In genomic region chr8:123808671-123809070, GRCm38 (mm10) we compare ENCODE assay signal across 21 mouse cellular contexts. TPM values are rescaled to one million over a fixed set of nuclear protein-coding genes. Genes with fewer than 3 reads are reported as not detected.
DNase-seq lines count a peak whose midpoint lies in the region; ATAC-seq and TF ChIP-seq lines count a peak whose summit lies in the region.
"Had no signal": no experiment of that assay in that cellular context is flagged by ENCODE, and none has a peak within 500 bp of the region (broad histone marks: within the 10 kb centered on the region; RNA-seq: fewer than 3 reads in every experiment).

No protein-coding gene starts in this region.

- DNase-seq in midbrain, embryonic 11.5 days (ENCODE audit: low spot score, missing footprints), result peak; percentile 75
- no peak for DNase-seq in midbrain, embryonic 14.5 days
- DNase-seq in liver, embryonic 11.5 days (ENCODE audit: low spot score), result no peak
- DNase-seq in left cerebral cortex, adult 11 months (ENCODE audit: low spot score), result no peak
- DNase-seq in kidney, adult 8-10 months, result no peak
- no peak for DNase-seq in cerebellum, adult 2 months
- DNase-seq: adrenal gland, adult 2 months; adrenal gland, postnatal 14 days; cerebellum, adult 11 months; cerebellum, adult 8-10 months; cerebellum, postnatal 10 days; gastrocnemius, postnatal 25 days; heart, adult 18-20 months; heart, postnatal 14 days; heart, postnatal 4 days had no signal

- TF ChIP-seq CTCF in cerebellum, adult 2 months (IDR thresholded peaks at IDR 0.05; ENCODE audit: borderline replicate concordance, insufficient read depth, low read depth, low read length), result no peak

- no peaks in the 10 kb centered on the region for H3K36me3 ChIP-seq in midbrain, embryonic 11.5 days (ENCODE audit: control insufficient read depth, insufficient read depth, low read length)
- H3K36me3 ChIP-seq in midbrain, embryonic 14.5 days (ENCODE audit: control insufficient read depth, insufficient read depth, low read length), result no peaks in the 10 kb centered on the region
- no peaks in the 10 kb centered on the region for H3K36me3 ChIP-seq in liver, embryonic 11.5 days (ENCODE audit: control insufficient read depth, insufficient read depth, low read length)
- H3K36me3 ChIP-seq in liver, embryonic 15.5 days (replicated peaks), result no peaks in the 10 kb centered on the region
- H3K36me3 ChIP-seq: heart, embryonic 13.5 days; hindbrain, embryonic 15.5 days had no signal

- no peaks in the 10 kb centered on the region for H3K9me3 ChIP-seq in midbrain, embryonic 11.5 days (ENCODE audit: control insufficient read depth, low read length)
- no peaks in the 10 kb centered on the region for H3K9me3 ChIP-seq in midbrain, embryonic 14.5 days (ENCODE audit: control insufficient read depth, low read length)
- H3K9me3 ChIP-seq in liver, embryonic 11.5 days (ENCODE audit: control insufficient read depth, low read length), result no peaks in the 10 kb centered on the region
- H3K9me3 ChIP-seq in liver, embryonic 15.5 days (replicated peaks), result no peaks in the 10 kb centered on the region
- H3K9me3 ChIP-seq: forebrain, embryonic 10.5 days; heart, embryonic 13.5 days; hindbrain, embryonic 15.5 days had no signal

- H3K27me3 ChIP-seq in midbrain, embryonic 11.5 days (ENCODE audit: control insufficient read depth, insufficient read depth, low read length), result no peaks in the 10 kb centered on the region
- no peaks in the 10 kb centered on the region for H3K27me3 ChIP-seq in midbrain, embryonic 14.5 days (ENCODE audit: control insufficient read depth, insufficient read depth, low read length)
- H3K27me3 ChIP-seq in liver, embryonic 11.5 days (replicated peaks; ENCODE audit: control insufficient read depth, insufficient read depth, low read length), result no peaks in the 10 kb centered on the region
- no peaks in the 10 kb centered on the region for H3K27me3 ChIP-seq in liver, embryonic 15.5 days
- no peaks in the 10 kb centered on the region for H3K27me3 ChIP-seq in cerebellum, adult 2 months (ENCODE audit: control insufficient read depth, insufficient read depth, low read length)
- H3K27me3 ChIP-seq: heart, embryonic 13.5 days; hindbrain, embryonic 15.5 days had no signal

- WGBS in midbrain, embryonic 11.5 days, result 69% methylated on average over 7 of the region's 7 CpGs
- WGBS in midbrain, embryonic 14.5 days, result 75% methylated on average over 7 of the region's 7 CpGs
- 78% methylated on average over 7 of the region's 7 CpGs for WGBS in liver, embryonic 11.5 days
- 77% methylated on average over 7 of the region's 7 CpGs for WGBS in liver, embryonic 15.5 days (ENCODE audit: insufficient replicate concordance)
- WGBS in cerebellum, adult 2 months, result 66% methylated on average over 7 of the region's 7 CpGs

- ATAC-seq in midbrain, embryonic 11.5 days (ENCODE audit: low FRiP score), result no peak
- ATAC-seq in midbrain, embryonic 14.5 days (ENCODE audit: low FRiP score, low TSS enrichment), result no peak
- ATAC-seq in liver, embryonic 11.5 days (replicated peaks; ENCODE audit: low FRiP score), result no peak
- no peak for ATAC-seq in liver, embryonic 15.5 days (ENCODE audit: insufficient read depth)
- ATAC-seq: CD4-positive, CD25-positive, alpha-beta regulatory T cell, adult 4 months; forebrain, embryonic 14.5 days had no signal

- H3K9ac ChIP-seq in midbrain, embryonic 11.5 days (ENCODE audit: low read length), result no peak overlapping the region
- H3K9ac ChIP-seq in midbrain, embryonic 14.5 days (replicated peaks; ENCODE audit: low read length), result no peak overlapping the region
- no peak overlapping the region for H3K9ac ChIP-seq in liver, embryonic 11.5 days (ENCODE audit: low read depth, low read length)
- no peak overlapping the region for H3K9ac ChIP-seq in liver, embryonic 15.5 days
- H3K9ac ChIP-seq: heart, embryonic 13.5 days; hindbrain, embryonic 15.5 days had no signal

- peaks cover 26% of the 10 kb centered on the region for H3K4me1 ChIP-seq in midbrain, embryonic 11.5 days (ENCODE audit: control insufficient read depth, insufficient read depth, low read length)
- H3K4me1 ChIP-seq in midbrain, embryonic 14.5 days (ENCODE audit: control insufficient read depth, insufficient read depth, low read length), result peaks cover 14% of the 10 kb centered on the region
- peaks cover 39% of the 10 kb centered on the region for H3K4me1 ChIP-seq in liver, embryonic 11.5 days (replicated peaks; ENCODE audit: control insufficient read depth, insufficient read depth, low read length)
- H3K4me1 ChIP-seq in liver, embryonic 15.5 days (replicated peaks), result peaks cover 76% of the 10 kb centered on the region
- H3K4me1 ChIP-seq in cerebellum, adult 2 months (ENCODE audit: control insufficient read depth, insufficient read depth, low read length), result peaks cover 33% of the 10 kb centered on the region

- no peak overlapping the region for H3K4me2 ChIP-seq in midbrain, embryonic 11.5 days
- H3K4me2 ChIP-seq in midbrain, embryonic 14.5 days (ENCODE audit: low read length), result no peak overlapping the region
- peak overlapping the region; percentile 1; the same call in 1 of the 2 replicates for H3K4me2 ChIP-seq in liver, embryonic 11.5 days
- 0 out of 2 replicates have a peak overlapping the region, but pooled peaks have one; percentile 13 for H3K4me2 ChIP-seq in liver, embryonic 15.5 days
- H3K4me2 ChIP-seq: heart, embryonic 13.5 days had no signal

- no peak for TF ChIP-seq POLR2A in cerebellum, adult 2 months (IDR thresholded peaks at IDR 0.05; ENCODE audit: borderline replicate concordance, insufficient read depth, low read length)

- H3K27ac ChIP-seq in midbrain, embryonic 11.5 days (ENCODE audit: low read depth, low read length), result no peak overlapping the region
- no peak overlapping the region for H3K27ac ChIP-seq in midbrain, embryonic 14.5 days (replicated peaks; ENCODE audit: low read depth, low read length)
- H3K27ac ChIP-seq in liver, embryonic 11.5 days (ENCODE audit: low read depth, low read length), result no peak overlapping the region; the same call in 1 of the 2 replicates
- 0 out of 2 replicates have a peak overlapping the region, but pooled peaks have one; percentile 2 for H3K27ac ChIP-seq in liver, embryonic 15.5 days (replicated peaks)
- H3K27ac ChIP-seq in cerebellum, adult 2 months (ENCODE audit: insufficient read depth, low read length), result no peak overlapping the region
- H3K27ac ChIP-seq: forebrain, embryonic 10.5 days; heart, embryonic 13.5 days; hindbrain, embryonic 15.5 days had no signal

- H3K4me3 ChIP-seq in midbrain, embryonic 11.5 days (ENCODE audit: low read depth, low read length), result no peak overlapping the region
- H3K4me3 ChIP-seq in midbrain, embryonic 14.5 days (replicated peaks; ENCODE audit: low read depth, low read length), result no peak overlapping the region
- no peak overlapping the region for H3K4me3 ChIP-seq in liver, embryonic 11.5 days (ENCODE audit: low read depth, low read length)
- no peak overlapping the region for H3K4me3 ChIP-seq in liver, embryonic 15.5 days (replicated peaks)
- H3K4me3 ChIP-seq in cerebellum, adult 2 months (replicated peaks; ENCODE audit: insufficient read depth, low read depth, low read length), result no peak overlapping the region
- H3K4me3 ChIP-seq: forebrain, embryonic 10.5 days; heart, embryonic 13.5 days; hindbrain, embryonic 15.5 days had no signal

RNA-seq across cellular contexts. Expression of gene Rab4a, which starts 2.9 kb away (rescaled TPM):
- polyA plus RNA-seq in midbrain, embryonic 11.5 days (2014; fragmentation: Nextera tagmentation; extraction: Ambion mirVana), result 58.8 and 61.2 TPM in 2 replicates
- polyA plus RNA-seq in midbrain, embryonic 14.5 days (2014; fragmentation: Nextera tagmentation; extraction: Ambion mirVana), result 69.8 and 75.8 TPM in 2 replicates
- 61.8 and 65.9 TPM in 2 replicates for polyA plus RNA-seq in liver, embryonic 11.5 days (2014; fragmentation: Nextera tagmentation; extraction: Ambion mirVana)
- polyA plus RNA-seq in liver, embryonic 15.5 days (2015; fragmentation: Nextera tagmentation; extraction: Ambion mirVana), result 28.8 and 33.1 TPM in 2 replicates
- polyA plus RNA-seq in cerebellum, adult 2 months (2012; rRNA removed), result 102 and 111 TPM in 2 replicates

RNA-seq across cellular contexts. Expression of gene Ccsap, which starts 51.3 kb away (rescaled TPM):
- 7.5 and 7.9 TPM in 2 replicates for polyA plus RNA-seq in midbrain, embryonic 11.5 days (2014; fragmentation: Nextera tagmentation; extraction: Ambion mirVana)
- polyA plus RNA-seq in midbrain, embryonic 14.5 days (2014; fragmentation: Nextera tagmentation; extraction: Ambion mirVana), result 4.5 and 4.6 TPM in 2 replicates
- polyA plus RNA-seq in liver, embryonic 11.5 days (2014; fragmentation: Nextera tagmentation; extraction: Ambion mirVana), result 4.6 and 5.2 TPM in 2 replicates
- polyA plus RNA-seq in liver, embryonic 15.5 days (2015; fragmentation: Nextera tagmentation; extraction: Ambion mirVana), result 2.8 and 3.2 TPM in 2 replicates
- polyA plus RNA-seq in cerebellum, adult 2 months (2012; rRNA removed), result 19.6 and 23.5 TPM in 2 replicates

Comparison
In these comparisons a context has a peak if more than half of its experiments do, and no peak if none do; other contexts are left out.
1. H3K4me2 ChIP-seq: peak in liver, embryonic 11.5 days (single experiment) and liver, embryonic 15.5 days (single experiment); none in midbrain, embryonic 11.5 days (single experiment) and midbrain, embryonic 14.5 days (single experiment).